Mouse (Mus musculus) heart, postnatal 4 days (tissue): ENCODE measurements at regions not wholly inside any gene's neighbourhood (a gene's known extent, or its start where the extent isn't known, plus 50 kb on each side); places are given as distances from the start of the nearest gene placed in this dataset.
A peak's percentile ranks its signal among the peaks of the same experiment; 100 is the strongest.
"Not testable (repeated sequence)": the region's sequence is repeated elsewhere in the genome, so short reads cannot be mapped to it uniquely, and the experiment has no call there.

Experiments used
- DNase-seq: peaks from one replicate; pipeline ENCODE4 v3.0.0; 2021

DNA sequence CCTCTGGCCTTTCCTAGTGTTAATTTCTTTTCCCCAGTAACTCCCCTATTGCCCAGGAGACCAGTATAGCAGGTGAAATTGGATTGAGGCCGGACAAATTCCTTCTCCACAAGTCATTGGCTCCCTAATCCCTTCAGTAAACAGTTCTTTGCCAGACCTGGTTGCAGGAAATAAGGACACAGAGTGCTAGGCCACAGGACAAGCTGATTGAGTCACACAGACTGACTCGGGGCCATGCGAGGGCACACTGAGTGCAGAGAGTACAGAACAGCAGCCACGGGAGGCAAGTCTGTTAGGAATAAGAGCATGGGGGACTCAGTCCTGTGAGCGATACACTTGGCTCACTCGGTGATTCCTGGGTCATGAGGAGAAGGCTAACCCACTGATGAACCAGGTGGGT lies 134.3 kb upstream of the Ajap1 start:
- no peak for DNase-seq

DNA sequence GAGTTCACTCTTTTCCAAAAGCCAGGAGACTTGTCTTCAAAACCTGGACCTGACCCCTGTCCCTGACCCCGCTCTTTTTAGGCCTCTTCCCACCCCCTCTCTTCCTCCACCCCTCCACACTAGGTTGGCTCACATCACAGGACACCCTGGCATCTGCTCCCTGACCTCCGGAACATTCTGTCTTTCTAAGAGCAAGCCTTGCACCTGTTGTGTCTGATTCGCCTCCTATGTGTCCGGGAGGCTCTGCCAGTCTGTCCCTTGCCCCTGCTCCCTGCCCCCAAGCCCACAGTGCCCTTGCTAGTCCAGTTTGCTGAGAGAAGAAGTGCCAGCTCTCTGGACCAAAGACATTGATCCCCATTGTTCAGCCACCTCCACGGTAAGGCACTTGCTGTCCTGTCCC lies 138.3 kb upstream of the Ajap1 start:
- DNase-seq: no peak

DNA sequence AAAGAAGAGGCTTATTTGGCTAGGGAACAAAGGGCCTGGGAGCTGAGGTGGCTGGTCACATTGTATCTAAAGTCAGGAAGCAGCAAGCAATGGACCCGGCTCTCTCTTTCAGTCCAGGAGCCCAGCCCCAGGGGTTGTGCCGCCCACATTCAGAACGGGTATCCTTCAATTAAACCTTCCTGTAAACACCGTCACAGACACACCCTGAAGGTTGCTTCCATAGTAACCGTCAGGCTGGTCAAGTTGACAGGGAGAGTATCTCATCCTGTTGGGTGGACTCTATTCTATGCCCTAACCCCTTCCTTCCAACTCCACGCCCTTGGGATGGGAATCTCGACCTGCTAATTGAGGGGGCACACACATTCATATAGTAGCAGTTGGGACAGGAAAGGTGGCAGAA lies 148.6 kb upstream of the Ajap1 start:
- no peak for DNase-seq

DNA sequence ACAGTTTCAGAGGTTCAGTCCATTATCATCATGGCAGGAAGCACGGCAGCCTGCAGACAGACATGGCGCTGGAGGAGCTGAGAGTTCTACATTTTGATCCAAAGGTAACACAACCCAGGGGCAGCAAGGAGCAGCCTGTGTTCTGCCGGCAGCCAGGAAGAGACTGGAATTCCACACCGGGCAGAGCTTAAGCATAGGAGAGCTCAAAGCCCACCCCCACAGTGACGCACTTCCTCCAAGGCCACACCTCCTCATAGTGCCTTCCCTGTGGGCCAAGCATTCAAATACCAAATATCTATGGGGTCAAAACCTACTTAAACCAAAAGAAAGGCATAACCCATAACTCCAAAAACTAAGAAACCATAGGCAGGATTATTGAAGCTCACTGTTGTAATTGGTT lies 149.4 kb upstream of the Ajap1 start:
- no peak for DNase-seq

DNA sequence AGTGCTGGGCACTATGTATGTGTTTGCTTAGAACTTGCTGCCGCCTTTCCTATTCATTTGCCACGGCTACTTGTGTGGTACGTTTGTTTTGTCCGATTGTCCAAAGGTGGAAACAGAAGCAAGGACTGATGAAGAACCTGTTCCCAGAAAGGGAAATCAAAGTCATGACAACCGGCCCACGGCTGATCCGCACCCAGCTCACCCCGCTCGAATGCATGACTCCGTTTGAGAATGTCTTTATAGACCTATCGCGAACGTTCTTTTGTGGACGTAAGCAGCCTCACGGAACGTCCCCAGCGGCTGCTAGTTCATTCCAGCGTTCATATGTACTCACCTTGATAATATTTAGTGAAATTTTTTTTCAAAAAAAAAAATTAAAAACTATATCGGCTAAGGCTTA lies 149.9 kb upstream of the Ajap1 start:
- DNase-seq: no peak

DNA sequence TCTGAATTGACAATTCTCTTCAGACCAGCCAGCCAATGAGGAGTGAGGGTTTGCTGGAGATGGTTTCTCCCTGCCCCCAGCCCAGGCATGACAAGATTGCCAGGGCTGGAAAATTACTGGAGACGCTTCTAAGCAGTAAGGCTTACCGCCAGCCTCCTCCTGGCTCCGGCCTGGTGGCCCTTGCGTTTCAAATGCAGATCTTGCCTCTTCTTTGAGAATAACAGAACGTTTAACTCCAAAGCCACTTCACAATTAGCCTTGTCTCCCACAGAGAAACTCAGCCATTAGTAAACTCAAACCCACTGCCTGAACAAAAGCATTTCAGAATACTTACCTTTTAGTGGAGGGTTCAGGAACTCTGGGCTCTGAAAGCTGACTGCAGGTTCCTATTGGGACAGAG lies 150.6 kb upstream of the Ajap1 start:
- DNase-seq: no peak

DNA sequence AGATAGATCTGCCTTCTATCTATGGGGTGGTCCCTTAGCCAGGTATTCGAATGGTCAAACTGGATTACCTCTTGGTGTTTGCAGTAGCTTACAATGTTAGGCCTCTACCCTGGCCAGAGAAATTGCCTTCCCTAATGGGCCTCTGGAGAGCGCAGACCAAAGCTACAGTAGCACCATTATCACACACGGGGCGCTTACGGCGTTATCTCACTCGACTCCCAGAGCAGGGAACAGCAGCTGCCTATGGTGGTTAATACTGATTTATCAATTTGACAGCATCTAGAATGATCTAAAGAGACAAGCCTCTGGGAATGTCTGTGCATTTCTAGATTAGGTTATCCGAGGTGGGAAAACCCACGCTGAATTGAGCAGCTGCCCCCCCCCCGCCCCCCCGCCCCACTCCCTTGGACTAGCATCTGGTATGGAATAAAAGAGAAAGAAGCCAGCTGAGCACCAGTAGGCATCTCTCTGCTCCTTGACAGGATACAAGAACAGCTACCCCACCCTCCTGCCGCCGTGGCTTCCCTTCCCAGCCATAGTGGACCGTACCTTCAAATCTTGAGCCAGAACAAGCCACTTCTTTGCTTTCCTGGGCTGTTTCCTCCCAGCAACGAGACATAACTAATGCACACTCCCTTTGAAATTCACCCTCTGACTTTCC lies 151.7 kb upstream of the Ajap1 start:
- no peak for DNase-seq

DNA sequence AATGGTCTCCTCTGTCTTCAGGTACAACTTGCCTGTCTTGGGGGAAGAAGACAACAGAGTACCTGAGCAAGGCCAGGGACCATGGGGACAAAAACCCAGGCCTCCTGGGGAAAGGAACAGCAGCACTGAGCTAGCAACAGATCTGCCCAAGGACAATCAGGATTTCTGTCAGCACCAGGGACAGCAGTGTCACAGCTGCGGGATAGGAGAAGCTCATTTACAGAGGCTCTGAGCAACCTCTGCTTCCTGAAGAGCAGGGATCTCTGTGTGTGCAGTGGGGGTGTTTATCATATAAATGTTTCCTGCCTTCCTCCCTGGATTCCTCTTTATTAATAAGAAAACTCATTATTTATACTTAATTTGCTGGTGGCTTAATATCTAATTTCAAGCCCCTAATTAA lies 155.4 kb upstream of the Ajap1 start:
- no peak for DNase-seq

DNA sequence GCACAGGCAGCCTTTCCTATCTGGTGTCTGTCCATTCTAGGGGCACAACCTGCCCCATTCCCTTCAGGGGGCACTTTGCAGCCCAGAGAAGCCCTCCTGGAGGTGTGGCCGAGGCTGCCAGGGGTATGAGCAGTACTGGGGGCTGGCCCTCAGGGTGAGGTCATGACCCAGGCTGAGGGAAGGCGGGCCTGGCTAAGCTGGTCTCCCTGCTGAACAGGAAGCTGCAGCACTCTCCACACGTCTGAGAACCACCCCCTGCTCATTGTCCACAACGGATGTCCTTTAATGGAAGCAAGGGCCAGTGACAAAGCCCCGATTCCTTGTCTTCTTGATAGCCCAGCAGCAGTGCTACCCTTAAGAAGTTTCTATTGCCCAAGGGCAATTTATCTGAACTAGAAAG lies 169.2 kb upstream of the Ajap1 start:
- DNase-seq: peak; percentile 5

DNA sequence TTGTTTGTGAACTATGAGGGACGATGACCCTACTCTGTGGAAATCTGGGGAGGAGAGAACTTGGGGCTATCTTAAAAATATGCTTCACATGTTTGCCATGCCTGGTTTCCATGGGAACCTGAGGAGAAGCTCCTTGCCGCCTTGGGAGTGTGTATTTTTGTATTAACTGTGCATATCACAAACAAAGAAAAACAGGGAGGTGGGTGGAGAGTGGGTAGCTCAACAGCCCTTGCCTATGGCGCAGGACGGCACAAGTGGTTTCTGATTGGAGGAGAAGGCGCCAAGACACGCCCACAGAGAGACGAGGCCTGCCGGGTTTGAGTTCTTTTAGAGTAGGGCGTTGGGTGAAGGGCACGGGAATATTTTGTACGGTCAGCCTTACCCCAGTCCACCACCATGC lies 170.2 kb upstream of the Ajap1 start:
- no peak for DNase-seq

DNA sequence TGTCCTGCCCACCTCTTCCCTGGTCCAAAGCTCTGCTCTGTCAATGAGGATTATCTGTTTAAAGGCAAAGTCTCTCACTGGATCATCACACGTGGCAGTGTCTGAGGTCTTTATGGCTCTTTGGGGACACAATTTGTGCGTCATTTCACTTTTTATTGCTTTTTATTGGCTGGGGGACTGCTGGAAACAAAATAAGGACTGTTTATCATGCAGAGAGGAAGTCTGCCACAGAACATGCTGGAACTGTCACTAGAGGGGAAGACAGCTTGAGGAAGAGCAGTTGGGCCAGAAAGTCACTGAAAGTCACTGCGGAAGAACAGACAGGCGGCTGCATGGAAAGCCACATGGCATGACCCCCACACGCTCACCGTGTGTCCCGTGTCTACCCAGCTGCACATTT lies 180.1 kb upstream of the Ajap1 start:
- DNase-seq: no peak

DNA sequence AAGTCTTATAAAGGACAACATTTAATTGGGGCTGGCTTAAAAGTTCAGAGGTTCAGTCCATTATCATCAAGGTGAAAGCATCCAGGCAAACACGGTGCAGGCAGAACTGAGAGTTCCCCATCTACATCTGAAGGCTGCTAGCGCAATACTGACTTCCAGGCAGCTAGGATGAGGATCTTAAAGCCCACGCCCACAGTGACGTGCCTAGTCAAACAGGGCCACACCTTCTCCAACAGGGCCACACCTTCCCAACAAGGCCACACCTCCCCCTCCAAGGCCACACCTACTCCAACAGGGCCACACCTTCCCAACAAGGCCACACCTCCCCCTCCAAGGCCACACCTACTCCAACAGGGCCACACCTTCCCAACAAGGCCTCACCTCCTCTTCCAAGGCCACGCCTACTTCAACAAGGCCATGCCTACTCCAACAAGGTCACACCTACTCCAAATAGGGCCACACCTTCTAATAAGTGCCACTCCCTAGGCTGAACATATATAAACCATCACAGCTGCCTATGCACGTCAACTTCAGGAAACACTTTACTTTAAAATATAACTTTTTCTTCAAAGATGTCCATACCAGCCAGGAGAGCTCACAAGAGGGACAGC lies 184.1 kb upstream of the Ajap1 start:
- not testable (repeated sequence) for DNase-seq

DNA sequence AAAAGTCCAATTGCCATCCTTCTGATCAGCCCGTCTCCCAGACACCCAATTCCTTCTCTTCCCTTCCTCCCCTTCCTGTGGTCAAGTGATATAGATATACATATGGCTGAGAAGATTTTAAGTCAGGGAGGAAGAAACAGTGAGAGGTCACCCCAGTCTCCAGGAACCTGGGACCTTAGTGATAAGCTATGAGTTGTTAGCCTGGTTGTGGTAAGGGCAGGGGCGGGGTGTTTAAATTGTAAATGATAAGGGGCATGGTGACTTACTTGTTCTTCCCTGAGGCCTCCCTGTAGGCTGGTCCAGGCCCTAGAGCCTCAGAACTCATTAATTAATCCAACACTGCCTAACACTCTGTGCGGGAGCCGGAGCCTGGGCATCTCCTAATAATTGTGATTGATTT lies 186.5 kb upstream of the Ajap1 start:
- DNase-seq: no peak

DNA sequence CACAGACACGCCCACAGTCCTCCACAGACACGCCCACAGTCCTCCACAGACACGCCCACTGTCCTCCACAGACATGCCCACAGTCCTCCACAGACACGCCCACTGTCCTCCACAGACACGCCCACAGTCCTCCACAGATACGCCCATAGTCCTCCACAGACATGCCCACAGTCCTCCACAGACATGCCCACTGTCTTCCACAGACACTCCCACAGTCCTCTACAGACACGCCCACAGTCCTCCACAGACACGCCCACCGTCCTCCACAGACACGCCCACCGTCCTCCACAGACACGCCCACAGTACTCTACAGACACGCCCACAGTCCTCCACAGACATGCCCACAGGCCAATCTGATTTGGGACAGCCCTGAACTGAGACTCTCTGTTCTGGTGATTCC lies 187.6 kb upstream of the Ajap1 start:
- no peak for DNase-seq

DNA sequence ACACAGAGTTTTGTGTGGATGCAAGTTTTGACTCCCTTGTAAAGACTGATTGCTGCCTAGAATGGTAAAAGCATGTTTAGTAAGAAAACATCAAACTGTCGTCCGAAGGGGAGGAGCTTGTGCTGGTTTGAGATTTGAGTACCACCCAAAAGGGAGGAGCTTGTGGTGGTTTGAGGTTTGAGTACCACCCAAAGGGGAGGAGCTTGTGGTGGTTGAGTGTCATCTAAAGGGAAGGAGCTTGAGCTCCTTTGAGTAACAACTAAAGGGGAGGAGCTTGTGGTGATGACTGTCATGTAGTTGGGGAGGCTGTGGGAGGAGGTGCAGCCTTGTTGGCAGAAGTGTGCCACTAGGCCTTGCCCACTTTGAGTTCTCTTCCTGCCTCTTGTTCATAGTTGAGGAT lies 192.8 kb upstream of the Ajap1 start:
- DNase-seq: no peak

DNA sequence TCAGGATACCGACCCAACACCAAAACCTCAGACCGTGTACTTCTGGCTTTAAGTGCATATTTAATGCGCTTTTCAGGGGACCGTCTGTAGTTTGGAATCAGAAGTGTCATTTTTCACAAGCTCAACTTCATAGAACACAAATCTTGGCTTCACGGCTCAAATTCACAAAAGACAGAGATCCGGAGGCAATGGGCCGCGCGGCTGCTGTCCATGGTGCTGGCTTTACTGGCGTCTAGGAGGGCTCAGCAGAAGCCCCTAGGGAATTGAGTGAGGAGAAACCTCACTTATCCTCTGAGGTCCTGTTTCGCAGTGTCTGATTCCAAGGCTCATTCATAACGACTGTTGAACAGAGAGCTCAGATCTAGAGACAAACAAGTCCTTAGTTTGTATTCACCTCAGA lies 196.5 kb upstream of the Ajap1 start:
- peak; percentile 69 for DNase-seq

DNA sequence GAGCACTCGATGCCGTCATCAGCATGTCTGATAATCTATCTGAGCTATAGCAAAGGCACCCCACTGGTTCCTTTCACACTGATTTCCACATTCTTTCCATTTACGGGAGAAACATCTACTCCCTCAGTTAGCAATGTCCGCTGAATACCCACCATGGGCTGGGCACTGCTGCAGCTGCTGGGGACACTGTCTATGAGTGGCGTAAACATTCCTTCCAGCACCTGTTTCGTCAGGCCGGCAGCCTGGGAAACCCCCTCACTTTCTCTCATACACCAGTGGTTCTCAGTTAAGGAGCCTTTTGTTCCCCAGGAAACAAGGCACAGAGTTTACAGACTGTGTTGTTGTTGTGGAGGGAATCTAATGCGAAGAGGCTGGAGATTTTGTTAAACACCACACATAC lies 205.8 kb upstream of the Ajap1 start:
- no peak for DNase-seq

DNA sequence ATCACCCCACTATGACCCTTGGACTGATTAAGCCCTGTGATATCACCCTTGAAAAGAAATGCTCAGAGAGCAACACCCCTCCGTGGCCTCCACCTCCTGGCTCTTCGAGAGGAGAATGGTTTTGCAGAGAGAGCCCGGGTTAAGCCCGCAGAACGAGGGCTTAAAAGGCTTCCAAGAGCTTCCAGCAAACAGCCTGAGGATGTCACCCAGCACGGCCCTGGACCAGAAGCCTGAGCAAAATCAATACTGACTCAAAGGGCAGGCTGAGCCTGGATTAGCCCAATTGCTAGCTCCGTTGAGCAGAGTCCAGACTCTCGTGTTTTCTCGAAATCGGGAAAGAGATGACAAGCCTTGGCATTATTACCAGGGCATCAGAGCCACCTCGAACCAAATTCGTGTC lies 211.3 kb upstream of the Ajap1 start:
- no peak for DNase-seq

DNA sequence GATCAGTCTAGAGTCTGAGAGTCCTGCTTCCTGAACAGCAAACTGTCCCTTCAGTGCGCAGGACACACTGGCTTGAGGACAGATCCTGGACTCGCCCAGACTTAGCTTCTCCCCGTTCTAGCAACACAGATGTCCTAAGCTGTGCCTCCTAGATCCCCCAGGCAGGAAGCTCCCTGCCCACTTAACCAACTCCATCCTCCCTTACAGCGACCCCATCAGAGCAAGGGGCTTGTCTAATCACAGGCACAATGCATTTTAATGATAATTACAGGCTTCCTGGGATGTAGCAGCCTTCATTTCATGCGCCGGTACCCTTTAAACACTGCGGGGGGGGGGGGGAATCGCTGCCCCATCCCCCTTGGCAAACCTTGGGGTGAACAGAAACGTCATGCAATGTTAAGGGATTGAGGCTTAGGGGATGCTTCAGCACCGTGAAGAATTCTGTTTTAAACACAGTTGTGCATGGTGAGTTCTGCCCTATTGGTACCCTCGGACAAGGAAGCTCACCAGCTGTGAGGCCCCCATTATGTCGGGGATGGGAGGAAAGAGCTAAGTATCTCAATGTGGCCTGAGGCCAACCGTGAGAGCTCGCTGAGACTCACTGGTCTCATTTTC lies 213.9 kb upstream of the Ajap1 start:
- DNase-seq: no peak

DNA sequence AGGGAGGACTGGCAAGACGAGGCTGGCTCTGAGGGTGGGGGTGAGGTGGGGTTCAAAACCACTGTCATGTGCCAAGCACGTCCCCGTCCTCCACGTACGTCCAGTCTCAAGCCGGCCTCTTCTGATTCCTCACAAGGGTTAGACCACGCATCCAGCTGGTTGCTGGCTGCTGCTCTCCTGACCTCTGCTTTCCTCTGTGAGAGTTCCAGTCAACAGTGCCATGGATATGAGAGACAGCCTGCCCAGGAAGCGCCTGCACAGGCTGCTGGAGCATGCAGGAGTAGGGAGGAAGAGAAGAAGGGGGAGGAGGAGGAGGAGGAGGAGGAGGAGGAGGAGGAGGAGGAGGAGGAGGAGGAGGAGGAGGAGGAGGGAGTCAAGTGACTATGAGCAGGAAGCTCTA lies 224.6 kb upstream of the Ajap1 start:
- DNase-seq: no peak

DNA sequence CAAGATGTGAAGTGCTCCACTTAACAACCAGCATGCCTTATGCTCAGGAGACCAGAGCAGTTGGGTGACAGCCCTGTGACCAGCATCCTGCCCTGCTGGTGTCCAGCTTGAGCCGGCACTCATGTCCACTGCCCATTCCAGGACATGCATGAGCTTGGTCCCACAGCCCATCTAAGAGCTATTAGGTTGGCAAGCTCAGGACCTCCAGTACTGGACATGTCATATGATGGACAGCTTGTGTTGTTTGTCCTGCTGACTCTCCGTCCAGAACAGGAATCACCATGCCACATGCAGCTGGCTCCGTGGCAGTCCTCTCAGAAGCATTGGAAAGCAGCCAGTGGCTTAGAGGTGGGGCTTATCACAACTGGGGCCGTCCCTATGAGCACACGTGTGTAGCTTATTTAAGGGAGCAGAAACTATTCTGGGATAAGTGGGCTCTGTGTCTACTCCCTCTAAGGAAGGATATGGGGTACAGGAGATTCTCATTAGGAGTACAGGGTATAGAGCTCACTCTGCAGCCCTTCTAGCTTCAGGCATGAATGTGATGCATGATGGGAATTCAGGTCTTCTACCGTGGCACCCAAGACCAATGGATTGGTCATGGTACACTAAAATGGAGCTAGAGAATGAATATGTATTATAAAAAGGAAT lies 232.5 kb upstream of the Ajap1 start:
- peak; percentile 57 for DNase-seq

DNA sequence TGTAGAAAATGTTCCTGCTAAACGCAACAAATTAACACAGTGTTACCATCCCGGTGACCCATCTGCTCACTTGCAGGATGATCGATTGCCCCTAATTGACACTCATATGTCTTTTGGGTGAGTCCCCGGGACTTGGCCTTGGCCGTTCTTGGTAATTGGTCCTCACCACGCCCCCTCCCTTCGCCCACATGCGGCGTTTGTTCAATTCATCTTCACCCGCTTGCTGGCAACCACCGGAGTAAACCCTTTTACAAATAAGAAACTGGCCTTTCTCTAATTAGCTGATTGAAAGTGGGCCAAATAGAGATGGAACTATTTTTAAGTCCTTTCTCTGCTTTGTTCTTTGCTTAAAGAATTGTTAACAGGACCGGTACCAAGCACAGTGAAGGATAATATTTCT lies 234.7 kb upstream of the Ajap1 start:
- no peak for DNase-seq

DNA sequence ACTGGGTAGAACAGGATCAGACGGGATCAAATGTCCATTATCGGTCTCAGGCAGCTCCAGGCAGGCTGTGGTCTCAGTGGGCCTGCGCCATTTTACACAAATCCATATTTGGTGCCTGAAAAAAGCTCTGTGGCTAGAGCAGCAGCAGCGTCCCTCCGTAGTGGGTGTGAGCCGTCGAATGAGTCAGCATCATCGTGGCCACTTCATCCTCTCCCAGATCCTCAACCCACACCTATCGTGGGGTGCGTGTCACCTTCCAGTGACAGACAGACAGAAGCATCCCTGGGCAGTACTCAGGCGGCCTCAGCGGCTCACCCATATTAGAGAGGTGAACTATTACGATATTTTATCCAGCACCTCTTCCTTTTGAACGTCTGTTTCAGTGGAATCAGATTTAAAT lies 233.0 kb upstream of the A430005L14Rik start:
- DNase-seq: no peak

DNA sequence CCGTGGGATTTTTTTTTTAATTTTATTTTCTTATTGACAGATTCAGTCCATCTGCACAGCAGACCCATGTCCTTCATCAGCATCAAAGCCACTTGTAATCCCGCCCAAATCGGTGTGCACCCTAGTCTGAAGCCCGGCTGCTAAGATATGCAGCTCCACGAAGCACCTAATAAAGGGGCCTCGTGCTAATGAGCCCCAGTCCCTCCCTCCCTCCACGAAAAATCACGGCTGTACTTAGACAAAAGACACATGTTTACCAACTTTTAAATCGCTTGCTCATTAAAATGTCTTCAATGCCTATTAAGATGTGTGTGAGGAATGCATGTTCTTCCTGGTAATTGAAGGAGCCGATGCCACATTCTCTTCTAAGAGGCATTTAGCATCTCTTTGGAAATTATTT lies 229.8 kb upstream of the A430005L14Rik start:
- DNase-seq: no peak
